Mouse (Mus musculus) CH12.LX (cell line): ENCODE data around the gene Cenpp.

ENCODE experiments used
- CTCF ChIP-seq, 2 experiments: IDR thresholded peaks in 1 of 2; conservative IDR thresholded peaks in 1 of 2; 2 replicates each; pipeline ENCODE4 v1.5.1; 2011 to 2012; ENCODE audit warnings: low read depth in 2 of 2, low read length in 2 of 2, improper control_type of control experiment in 1 of 2, inconsistent platforms in 1 of 2, mild to moderate bottlenecking in 1 of 2, moderate library complexity in 1 of 2
- EP300 ChIP-seq: IDR thresholded peaks from 2 replicates; pipeline ENCODE4 v1.6.1; 2011; ENCODE audit warnings: low read length, improper control_type of control experiment
- ETS1 ChIP-seq: conservative IDR thresholded peaks from 2 replicates; pipeline ENCODE4 v1.6.1; 2012; ENCODE audit warnings: low read depth, mild to moderate bottlenecking, inconsistent platforms, low read length, improper control_type of control experiment, moderate library complexity
- GABPA ChIP-seq: IDR thresholded peaks from 2 replicates; pipeline ENCODE4 v1.6.1; 2012; ENCODE audit warnings: low read depth, low read length, improper control_type of control experiment, inconsistent platforms; ENCODE audit not compliant: insufficient replicate concordance
- HCFC1 ChIP-seq: IDR thresholded peaks from 2 replicates; pipeline ENCODE4 v1.6.1; 2012; ENCODE audit warnings: low read depth, mild to moderate bottlenecking, inconsistent platforms, low read length, improper control_type of control experiment
- KAT2A ChIP-seq: IDR thresholded peaks from 2 replicates; pipeline ENCODE4 v1.6.1; 2012; ENCODE audit warnings: low read length, improper control_type of control experiment, inconsistent platforms; ENCODE audit not compliant: insufficient replicate concordance
- POLR2A ChIP-seq: IDR thresholded peaks from 2 replicates; pipeline ENCODE4 v1.6.1; 2011; ENCODE audit warnings: low read depth, mild to moderate bottlenecking, improper control_type of control experiment, low read length
- RCOR1 ChIP-seq: conservative IDR thresholded peaks from 2 replicates; pipeline ENCODE4 v1.6.1; 2012; ENCODE audit warnings: low read depth, mild to moderate bottlenecking, inconsistent platforms, low read length, improper control_type of control experiment

GRCm38 (mm10) chr13:49581541-49582530 is 70.7 kb downstream of the Cenpp start, which contains the start of gene Omd:
- no peak for TF ChIP-seq HCFC1
- no peak for TF ChIP-seq GABPA
- TF ChIP-seq CTCF (conservative IDR thresholded peaks at IDR 0.05 in 1 of 2, IDR thresholded peaks at IDR 0.05 in 1 of 2; ENCODE audit: low read depth in 2 of 2, low read length in 2 of 2) = no peak
- no peak for TF ChIP-seq ETS1
- no peak for TF ChIP-seq POLR2A
- TF ChIP-seq EP300 = no peak
- no peak for TF ChIP-seq RCOR1
- TF ChIP-seq KAT2A = no peak
